Mouse (Mus musculus) cerebellum, adult 9-10 months (tissue): ENCODE measurements at regions not wholly inside any gene's neighbourhood (a gene's known extent, or its start where the extent isn't known, plus 50 kb on each side); places are given as distances from the start of the nearest gene placed in this dataset.

Experiments
- DNase-seq: peaks from one replicate; pipeline ENCODE4 v3.0.0; 2022

DNA sequence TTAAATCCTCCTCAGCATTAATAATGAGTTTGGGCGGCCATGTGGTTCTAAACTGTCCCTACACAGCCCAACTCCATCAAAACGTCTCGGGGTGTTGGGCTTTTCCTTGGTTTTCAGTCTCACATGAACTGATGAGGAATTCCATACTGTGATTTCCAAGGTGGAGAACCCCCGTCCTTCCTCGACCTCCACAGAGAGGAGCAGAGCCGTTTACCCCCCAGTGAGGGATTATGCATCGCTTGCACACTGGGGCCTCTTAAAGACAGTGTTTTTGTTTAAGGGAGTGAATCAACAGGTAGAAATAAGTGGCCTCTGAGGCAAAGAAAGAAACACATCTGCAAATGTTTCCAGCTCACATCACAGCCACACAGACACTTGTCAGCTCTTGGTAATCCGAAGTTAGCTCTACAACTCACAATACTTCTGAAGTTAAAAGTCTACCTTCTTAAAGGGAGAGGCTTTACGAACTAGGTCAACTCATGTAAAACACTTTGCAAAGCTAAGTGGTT lies 82.0 kb upstream of the Pitrm1 start:
- no peak for DNase-seq

GRCm38 (mm10) chr13:6469446-6470227 lies 78.3 kb upstream of the Pitrm1 start:
- DNase-seq: peak; percentile 8

DNA sequence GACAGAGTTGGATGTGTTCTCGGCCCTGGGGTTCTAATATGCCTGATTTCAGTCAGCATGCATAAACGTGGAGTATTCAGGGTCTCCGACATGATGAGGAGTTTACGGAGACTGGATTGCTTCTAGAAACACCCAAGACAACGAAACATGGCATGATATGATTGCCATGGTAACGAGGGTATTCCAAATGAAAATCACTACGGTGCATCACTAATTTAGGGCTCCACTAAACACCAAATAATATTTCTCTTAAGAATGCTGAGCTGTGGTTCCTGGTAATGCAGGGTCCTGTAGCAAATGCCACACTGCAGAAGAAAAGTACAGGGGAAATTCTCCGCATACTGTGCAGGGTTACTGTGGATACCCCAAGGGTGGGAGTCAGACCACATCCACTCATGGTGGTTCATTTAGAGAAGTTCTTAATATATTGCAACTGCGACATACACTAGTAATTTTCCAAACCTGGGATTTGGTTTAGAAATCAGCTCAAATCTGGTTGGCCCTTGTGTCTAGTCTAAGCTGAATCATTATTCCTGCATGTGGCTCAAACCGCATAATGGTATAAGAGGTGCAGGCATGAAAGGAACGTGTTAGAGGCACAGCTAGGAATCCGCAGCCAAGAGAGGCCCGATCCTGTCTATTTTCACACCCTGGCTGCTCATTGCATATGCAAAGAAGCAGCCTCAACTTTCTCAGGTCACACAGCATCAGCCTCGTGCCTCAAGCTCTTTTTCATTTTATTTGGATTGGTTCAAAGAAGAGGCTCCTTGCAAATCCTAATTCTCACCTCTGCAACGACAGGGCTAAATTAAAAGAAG lies 77.5 kb upstream of the Pitrm1 start:
- no peak for DNase-seq

DNA sequence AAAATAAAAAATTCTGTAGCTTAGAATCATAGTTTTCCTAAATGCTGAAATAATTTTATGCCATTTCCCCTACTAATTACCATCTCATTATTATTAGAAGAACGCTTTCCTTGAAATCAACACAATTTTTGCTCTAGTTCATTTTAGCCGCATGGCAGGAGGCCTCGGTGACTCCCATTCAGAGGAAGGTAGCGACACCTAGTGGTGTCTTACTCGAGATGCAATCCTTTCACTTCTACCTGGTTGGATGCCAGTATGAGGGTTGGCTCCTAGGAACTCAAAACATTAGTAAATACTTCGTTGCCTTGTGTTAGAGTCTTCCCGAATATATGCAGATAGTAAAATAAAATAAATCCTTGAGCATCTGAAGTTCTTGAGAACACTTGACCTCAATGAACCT lies 76.3 kb upstream of the Pitrm1 start:
- peak; percentile 59 for DNase-seq

DNA sequence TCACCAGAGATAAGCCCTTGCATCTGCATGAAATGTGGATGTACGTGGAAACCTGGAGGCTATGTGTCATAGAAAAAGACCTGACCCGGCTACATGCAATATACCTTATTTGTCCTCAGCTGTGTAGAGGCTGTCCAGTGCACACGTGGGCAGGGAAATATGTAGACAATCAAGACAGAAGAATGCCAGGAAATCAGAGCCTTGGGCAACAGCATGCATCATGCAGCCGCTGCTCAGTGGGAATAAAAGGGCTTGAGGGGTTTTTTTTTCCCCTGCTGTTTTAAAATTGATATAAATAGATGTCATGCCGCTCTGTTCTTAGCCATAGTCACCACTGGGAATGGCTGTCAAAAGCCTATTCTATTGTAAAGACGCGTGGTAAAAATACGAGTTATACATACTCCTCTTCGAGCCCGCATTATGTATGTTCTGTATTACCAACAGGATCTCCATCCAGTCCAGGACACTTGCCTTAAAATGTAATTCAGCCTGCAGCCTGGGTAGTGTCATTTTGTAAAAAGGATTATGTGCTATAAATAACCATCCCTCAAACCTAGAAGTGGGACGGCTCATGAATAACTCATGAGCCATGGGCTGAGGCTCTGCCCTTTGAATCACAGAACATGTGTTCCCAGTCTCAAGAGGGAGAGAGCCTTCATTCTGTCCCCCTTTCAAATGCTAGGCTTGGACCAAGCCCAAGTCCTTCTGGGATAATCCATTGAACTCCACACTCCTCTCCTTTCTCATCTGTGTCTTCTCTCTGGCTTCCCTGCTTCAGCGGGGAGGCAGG lies 74.4 kb upstream of the Pitrm1 start:
- no peak for DNase-seq

DNA sequence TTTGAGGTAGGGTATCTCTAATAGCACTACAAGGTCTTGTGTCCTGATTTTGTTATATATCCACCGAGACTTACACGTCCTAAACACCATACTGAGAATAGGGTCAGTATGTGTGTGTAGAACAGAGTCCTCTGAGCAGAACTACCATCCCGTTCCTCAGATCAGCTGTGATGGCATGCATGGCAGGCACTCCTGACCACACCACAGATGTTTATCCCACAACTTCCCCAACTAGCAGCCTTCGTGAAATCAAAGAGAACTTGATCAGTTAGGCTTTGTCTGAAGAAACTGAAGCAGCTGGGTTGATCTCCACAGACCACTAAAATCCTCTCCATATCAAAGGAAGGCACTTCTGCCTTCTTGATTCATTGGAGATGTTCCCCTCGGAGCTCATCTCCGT lies 68.3 kb upstream of the Pitrm1 start:
- DNase-seq: no peak

GRCm38 (mm10) chr13:6484418-6484817 lies 63.5 kb upstream of the Pitrm1 start:
- no peak for DNase-seq

DNA sequence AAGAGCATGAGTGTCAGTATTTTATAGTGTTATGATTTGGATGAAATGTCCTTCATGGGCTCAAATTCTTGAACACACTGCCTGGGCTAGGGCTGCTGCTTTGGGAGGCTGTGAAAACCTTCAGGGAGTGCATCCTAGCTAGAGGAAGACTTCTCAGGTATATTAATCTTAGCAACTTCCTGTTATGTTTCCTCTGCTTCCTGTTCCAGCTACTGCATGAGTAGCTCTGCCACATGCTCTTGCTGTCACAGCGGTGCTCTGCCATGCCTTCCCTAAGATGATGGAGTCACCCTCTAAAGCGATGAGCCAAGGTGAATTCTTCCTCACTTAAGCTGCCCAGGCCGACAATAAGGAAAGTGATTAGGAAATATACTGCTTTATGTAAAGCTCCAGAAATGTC lies 60.1 kb upstream of the Pitrm1 start:
- DNase-seq: no peak

DNA sequence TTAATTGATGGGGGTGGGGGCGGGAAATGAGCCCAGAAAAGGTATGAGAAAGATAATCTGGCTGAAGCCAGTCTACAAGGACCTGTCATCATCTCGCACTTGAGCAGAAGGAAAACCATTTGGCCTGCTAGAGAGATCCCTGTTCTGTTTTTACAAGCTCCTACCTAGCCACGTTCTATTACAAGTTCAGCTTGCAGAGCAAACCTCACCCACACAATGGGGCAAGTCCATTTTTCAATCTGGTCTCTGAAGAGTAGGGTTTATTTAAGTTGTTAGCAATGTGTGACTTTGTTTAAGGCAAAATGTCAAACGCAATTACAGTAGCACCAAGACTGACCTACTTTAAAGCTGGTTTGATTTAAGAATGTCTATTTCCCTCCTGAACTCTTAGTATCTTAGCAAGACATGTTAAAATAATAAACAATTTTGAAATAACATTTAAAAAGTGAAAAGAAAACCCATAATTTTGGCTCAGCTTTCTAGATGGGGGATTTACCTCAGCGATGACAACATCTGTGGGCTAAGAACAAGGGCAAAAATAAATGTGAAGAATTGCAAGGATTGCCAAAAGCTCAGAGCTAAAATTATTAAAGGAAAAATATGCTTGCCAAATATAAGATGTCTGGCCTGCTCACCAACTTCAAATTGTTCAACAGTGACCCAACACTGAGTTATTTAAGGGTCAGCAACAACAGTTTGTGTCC lies 54.9 kb upstream of the Pitrm1 start:
- DNase-seq: no peak
